Mouse (Mus musculus) left cerebral cortex, postnatal 36 days (tissue): ENCODE measurements at regions not wholly inside any gene's neighbourhood (a gene's known extent, or its start where the extent isn't known, plus 50 kb on each side); places are given as distances from the start of the nearest gene placed in this dataset.
"Not testable (repeated sequence)": the region's sequence is repeated elsewhere in the genome, so short reads cannot be mapped to it uniquely, and the experiment has no call there.

ENCODE experiments used
- DNase-seq, 2 experiments: peaks; one replicate each; pipeline ENCODE4 v3.0.0; 2021 to 2022; ENCODE audit warnings: low spot score in 2 of 2, mixed read lengths in 1 of 2
- intact Hi-C: fragments of 180-260 bp; cut with DNase I; formaldehyde crosslinking; loops from one replicate; pipeline ENCODE4 v1.15.1; 2025

GRCm38 (mm10) chr11:28993270-28993847 lies 137.2 kb upstream of the Pnpt1 start:
- intact Hi-C loops, result no loop called here
- no peak for DNase-seq

- intact Hi-C loops, result no loop called here
- DNase-seq, result no peak
These were observed 132.0 kb upstream of the Pnpt1 start for GRCm38 (mm10) chr11:28998314-28999106.

GRCm38 (mm10) chr11:28999196-28999595 lies 131.3 kb upstream of the Pnpt1 start:
- DNase-seq, result no peak
- intact Hi-C loops, result no loop called here

GRCm38 (mm10) chr11:28999620-29000019 lies 130.9 kb upstream of the Pnpt1 start:
- intact Hi-C loops, result no loop called here

GRCm38 (mm10) chr11:29000212-29000611 lies 130.3 kb upstream of the Pnpt1 start:
- intact Hi-C loops, result no loop called here
- no peak for DNase-seq

More at GRCm38 (mm10) chr11:28999620-29000019, 130.9 kb upstream of the Pnpt1 start:
- no peak for DNase-seq

GRCm38 (mm10) chr11:29017406-29017805 lies 113.1 kb upstream of the Pnpt1 start:
- DNase-seq, result no peak
- intact Hi-C loops, result no loop called here

GRCm38 (mm10) chr11:29040817-29041216 lies 89.7 kb upstream of the Pnpt1 start:
- DNase-seq, result no peak
- intact Hi-C loops, result loop anchor here (1.0 to 10.0 kb wide), 3 partner anchors 234 to 431 kb away; no protein-coding TSS in a partner anchor

- intact Hi-C loops, result loop anchor here (10.0 kb wide), 1 partner anchor 313 kb away; no protein-coding TSS in a partner anchor
- not testable (repeated sequence) for DNase-seq
These were observed 82.4 kb upstream of the Pnpt1 start for GRCm38 (mm10) chr11:29047985-29048610.

- intact Hi-C loops, result no loop called here
- no peak for DNase-seq
These were observed 77.9 kb upstream of the Pnpt1 start for GRCm38 (mm10) chr11:29052625-29053024.

- DNase-seq, intact Hi-C loops: not testable (repeated sequence)
These were observed 61.0 kb upstream of the Pnpt1 start for GRCm38 (mm10) chr11:29069586-29069985.

- DNase-seq, result no peak
- intact Hi-C loops, result no loop called here
These were observed 58.3 kb upstream of the Pnpt1 start for GRCm38 (mm10) chr11:29072231-29072630.
